Mouse (Mus musculus): Measurements from ENCODE around the gene Flrt1. TPM values are rescaled to one million over a fixed set of nuclear protein-coding genes. Genes with fewer than 3 reads are reported as not detected.
"Not testable (repeated sequence)": the region's sequence is repeated elsewhere in the genome, so short reads cannot be mapped to it uniquely, and the experiment has no call there.

Gene Flrt1
- polyA plus RNA-seq, 1 experiment from 2014 or later = 1.4 TPM

GRCm38 (mm10) chr19:7078271-7078670 is 27.3 kb downstream of the Flrt1 start:
- Histone ChIP-seq H3K36me3 (no peaks in the 10 kb centered on the region), H3K9me3 (no peaks in the 10 kb centered on the region), H3K27me3 (replicated peaks) (peaks cover 2% of the 10 kb centered on the region; the same call in 1 of the 2 replicates), H3K27ac (replicated peaks) (no peak overlapping the region), H3K4me3 (no peak overlapping the region), H3K4me1 (peaks cover 10% of the 10 kb centered on the region), H3K9ac (no peak overlapping the region), H3K4me2 (no peak overlapping the region)
- WGBS = 79% methylated on average over 7 of the region's 7 CpGs
- ATAC-seq (ENCODE audit: extremely low read depth, insufficient number of reproducible peaks, low FRiP score, low TSS enrichment) = no peak

- no peak overlapping the region for H3K4me3 ChIP-seq
- H3K4me2 ChIP-seq = no peak overlapping the region
- no peaks in the 10 kb centered on the region; the same call in 1 of the 2 replicates for H3K27me3 ChIP-seq (replicated peaks)
- no peak for ATAC-seq (ENCODE audit: extremely low read depth, insufficient number of reproducible peaks, low FRiP score, low TSS enrichment)
- WGBS = 59% methylated on average over 9 of the region's 9 CpGs
- no peak overlapping the region for H3K9ac ChIP-seq
- H3K4me1 ChIP-seq = peaks cover 10% of the 10 kb centered on the region; the same call in 1 of the 2 replicates
- H3K36me3 ChIP-seq = no peaks in the 10 kb centered on the region
- no peak overlapping the region for H3K27ac ChIP-seq (replicated peaks)
- no peaks in the 10 kb centered on the region for H3K9me3 ChIP-seq
Measured at GRCm38 (mm10) chr19:7077666-7078065, 27.9 kb downstream of the Flrt1 start.

DNA sequence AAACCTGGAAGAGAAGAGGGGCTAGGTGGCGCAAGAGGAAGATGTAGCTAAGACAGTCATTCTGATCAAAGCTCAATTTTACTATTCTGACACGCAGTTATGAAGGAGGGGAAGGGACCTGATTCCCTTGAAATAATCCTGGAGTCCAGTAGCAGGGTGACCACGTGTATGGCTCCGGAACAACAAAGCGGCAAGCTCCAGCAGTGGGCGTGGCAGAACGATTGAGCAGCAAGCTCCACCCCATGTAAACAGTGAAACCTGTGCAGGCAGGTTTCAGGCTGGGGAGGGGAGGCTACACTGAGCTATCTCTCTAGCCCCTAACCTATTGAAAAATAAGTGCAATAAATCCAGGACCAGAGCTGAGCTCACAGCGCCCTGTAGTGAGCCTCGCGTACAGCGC is 30.2 kb downstream of the Flrt1 start:
- not testable (repeated sequence) for ATAC-seq (ENCODE audit: extremely low read depth, insufficient number of reproducible peaks, low FRiP score, low TSS enrichment); H3K4me2 ChIP-seq; H3K27ac ChIP-seq (replicated peaks); H3K4me3 ChIP-seq; H3K36me3 ChIP-seq; H3K9ac ChIP-seq; H3K9me3 ChIP-seq
- H3K27me3 ChIP-seq (replicated peaks) = peaks cover 17% of the 10 kb centered on the region
- WGBS = 74% methylated on average over 11 of the region's 11 CpGs
- peaks cover 21% of the 10 kb centered on the region for H3K4me1 ChIP-seq

DNA sequence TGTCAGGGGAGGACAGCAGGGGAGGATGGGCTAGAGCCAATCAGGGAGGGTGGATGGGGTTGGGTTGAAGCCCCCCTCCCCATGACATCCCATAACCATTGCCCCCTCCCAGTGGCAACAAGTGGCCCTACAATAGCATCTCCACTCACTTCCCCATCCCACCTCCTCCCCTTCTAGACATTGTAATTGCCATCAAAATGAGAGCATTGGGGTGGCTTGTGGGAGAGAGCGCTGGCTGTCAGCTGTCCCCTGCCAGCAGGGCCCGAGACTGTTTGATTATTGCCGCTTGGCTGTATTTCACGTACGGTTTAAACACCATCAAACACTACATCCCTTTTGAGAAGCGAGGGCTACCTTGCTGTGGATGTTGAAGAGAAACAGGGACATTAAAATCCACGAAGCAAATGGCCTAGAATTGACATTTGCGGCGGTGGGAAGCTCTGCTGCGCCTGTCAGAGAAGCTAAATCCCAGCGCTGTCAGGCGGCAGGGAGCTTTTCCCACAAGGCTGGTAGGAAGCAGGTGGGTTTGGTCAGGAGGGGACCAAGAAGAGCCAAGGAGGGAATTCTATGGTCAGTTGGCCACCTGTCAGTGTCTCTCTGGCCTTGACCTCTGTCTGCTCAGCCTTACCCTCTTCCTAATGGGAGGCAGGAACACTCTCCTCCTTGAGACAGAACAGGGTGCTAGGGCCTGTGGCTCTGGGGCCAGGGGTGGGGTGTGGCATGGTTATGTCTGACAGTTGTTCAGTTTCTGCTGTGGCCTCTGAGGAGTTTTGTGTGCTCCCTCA is 31.3 kb downstream of the Flrt1 start:
- Histone ChIP-seq H3K9me3 (no peaks in the 10 kb centered on the region), H3K4me1 (peaks cover 31% of the 10 kb centered on the region), H3K4me2 (no peak overlapping the region), H3K27ac (replicated peaks) (no peak overlapping the region), H3K27me3 (replicated peaks) (peaks cover 27% of the 10 kb centered on the region), H3K9ac (no peak overlapping the region), H3K36me3 (no peaks in the 10 kb centered on the region), H3K4me3 (no peak overlapping the region)
- WGBS = 63% methylated on average over 12 of the region's 12 CpGs
- ATAC-seq (ENCODE audit: extremely low read depth, insufficient number of reproducible peaks, low FRiP score, low TSS enrichment) = no peak

DNA sequence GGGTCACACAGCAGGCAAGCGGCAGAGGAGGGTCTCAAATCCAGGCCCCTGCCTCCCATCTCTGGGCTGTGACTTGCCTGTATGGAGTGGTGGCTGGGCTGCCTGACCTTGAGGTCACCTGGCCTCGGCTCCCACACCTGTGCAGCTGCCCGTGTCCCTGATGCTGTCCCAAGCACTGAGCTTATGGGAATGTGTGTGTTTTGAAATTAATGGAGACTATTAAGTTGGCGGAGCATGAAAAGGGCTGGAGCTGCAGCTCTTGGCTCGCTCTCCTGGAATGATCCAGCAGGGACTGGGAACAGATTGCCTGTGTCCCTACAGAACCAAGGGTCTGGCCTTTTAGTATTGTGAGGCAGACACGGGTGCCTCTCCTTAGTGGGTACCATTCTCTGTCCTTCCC is 33.3 kb downstream of the Flrt1 start:
- no peak for ATAC-seq (ENCODE audit: extremely low read depth, insufficient number of reproducible peaks, low FRiP score, low TSS enrichment)
- Histone ChIP-seq H3K9me3 (no peaks in the 10 kb centered on the region), H3K27ac (replicated peaks) (no peak overlapping the region), H3K4me1 (peaks cover 38% of the 10 kb centered on the region), H3K36me3 (no peaks in the 10 kb centered on the region), H3K9ac (no peak overlapping the region), H3K27me3 (replicated peaks) (peaks cover 43% of the 10 kb centered on the region), H3K4me3 (no peak overlapping the region), H3K4me2 (no peak overlapping the region)
- WGBS = 77% methylated on average over 6 of the region's 6 CpGs

DNA sequence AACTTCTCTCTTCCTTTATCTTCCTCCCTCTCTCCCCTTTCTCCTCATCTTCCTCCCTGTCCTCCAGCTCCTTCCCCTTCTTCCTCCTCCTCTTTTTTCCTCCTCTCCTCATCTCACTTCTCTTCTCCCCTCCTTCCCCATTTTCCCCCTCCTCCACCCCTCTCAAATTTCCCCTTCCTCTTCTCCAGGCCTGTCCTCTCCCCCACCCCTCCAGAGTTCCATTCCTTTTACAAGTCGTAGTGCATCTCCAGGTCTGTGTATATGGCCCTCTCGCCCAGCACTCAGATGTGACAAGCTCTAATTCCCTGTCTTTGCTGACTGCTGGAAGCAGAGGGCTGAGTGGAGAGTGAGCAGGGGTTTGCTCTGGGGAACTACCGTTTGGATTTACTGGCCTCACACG is 34.8 kb downstream of the Flrt1 start:
- Histone ChIP-seq H3K9me3 (no peaks in the 10 kb centered on the region), H3K4me2 (peak overlapping the region; percentile 65), H3K4me3 (peak overlapping the region; percentile 35), H3K27ac (replicated peaks) (no peak overlapping the region), H3K9ac (peak overlapping the region; percentile 73), H3K27me3 (replicated peaks) (peaks cover 49% of the 10 kb centered on the region), H3K4me1 (peaks cover 51% of the 10 kb centered on the region), H3K36me3 (no peaks in the 10 kb centered on the region)
- ATAC-seq (ENCODE audit: extremely low read depth, insufficient number of reproducible peaks, low FRiP score, low TSS enrichment) = no peak
- WGBS = 34% methylated on average over 4 of the region's 4 CpGs

- Histone ChIP-seq H3K4me2 (peak overlapping the region; percentile 65), H3K4me3 (peak overlapping the region; percentile 35), H3K36me3 (no peaks in the 10 kb centered on the region), H3K27ac (replicated peaks) (no peak overlapping the region; the same call in 1 of the 2 replicates), H3K9me3 (no peaks in the 10 kb centered on the region), H3K9ac (peak overlapping the region; percentile 73), H3K27me3 (replicated peaks) (peaks cover 55% of the 10 kb centered on the region), H3K4me1 (peaks cover 51% of the 10 kb centered on the region)
- no peak for ATAC-seq (ENCODE audit: extremely low read depth, insufficient number of reproducible peaks, low FRiP score, low TSS enrichment)
- WGBS = 16% methylated on average over 33 of the region's 35 CpGs
Measured at GRCm38 (mm10) chr19:7069781-7070763, 35.5 kb downstream of the Flrt1 start.

- Histone ChIP-seq H3K9ac (0 out of 2 replicates have a peak overlapping the region, but pooled peaks have one; percentile 39), H3K27me3 (replicated peaks) (peaks cover 55% of the 10 kb centered on the region), H3K9me3 (no peaks in the 10 kb centered on the region), H3K4me3 (no peak overlapping the region), H3K27ac (replicated peaks) (no peak overlapping the region), H3K4me1 (peaks cover 50% of the 10 kb centered on the region), H3K36me3 (no peaks in the 10 kb centered on the region), H3K4me2 (no peak overlapping the region)
- no peak for ATAC-seq (ENCODE audit: extremely low read depth, insufficient number of reproducible peaks, low FRiP score, low TSS enrichment)
- 65% methylated on average over 11 of the region's 11 CpGs for WGBS
Measured at GRCm38 (mm10) chr19:7068661-7069531, 36.6 kb downstream of the Flrt1 start.

- Histone ChIP-seq H3K36me3 (no peaks in the 10 kb centered on the region), H3K4me2 (no peak overlapping the region), H3K27ac (replicated peaks) (no peak overlapping the region), H3K9ac (no peak overlapping the region), H3K4me1 (peaks cover 46% of the 10 kb centered on the region), H3K27me3 (replicated peaks) (peaks cover 55% of the 10 kb centered on the region), H3K9me3 (no peaks in the 10 kb centered on the region), H3K4me3 (no peak overlapping the region)
- ATAC-seq (ENCODE audit: extremely low read depth, insufficient number of reproducible peaks, low FRiP score, low TSS enrichment) = no peak; the same call in 1 of the 2 replicates
- 8% methylated on average over 14 of the region's 14 CpGs for WGBS
Measured at GRCm38 (mm10) chr19:7068136-7068535, 37.4 kb downstream of the Flrt1 start.

- H3K9me3 ChIP-seq = no peaks in the 10 kb centered on the region
- H3K27ac ChIP-seq (replicated peaks) = no peak overlapping the region
- H3K4me1 ChIP-seq = peaks cover 39% of the 10 kb centered on the region
- no peak overlapping the region for H3K4me3 ChIP-seq
- no peak for ATAC-seq (ENCODE audit: extremely low read depth, insufficient number of reproducible peaks, low FRiP score, low TSS enrichment)
- WGBS = 35% methylated on average over 20 of the region's 20 CpGs
- no peak overlapping the region for H3K4me2 ChIP-seq
- H3K9ac ChIP-seq = no peak overlapping the region
- peaks cover 54% of the 10 kb centered on the region for H3K27me3 ChIP-seq (replicated peaks)
- H3K36me3 ChIP-seq = no peaks in the 10 kb centered on the region
Measured at GRCm38 (mm10) chr19:7067344-7068050, 38.0 kb downstream of the Flrt1 start.
